Mouse (Mus musculus): ENCODE measurements around the gene Ap4s1.
A peak's percentile ranks its signal among the peaks of the same experiment; 100 is the strongest.
"Not testable (repeated sequence)": the region's sequence is repeated elsewhere in the genome, so short reads cannot be mapped to it uniquely, and the experiment has no call there.

The Ap4s1 gene

GRCm38 (mm10) chr12:51690893-51691844 is at the start of gene Ap4s1:
TSS of gene Ap4s1 (plus strand) at chr12:51691033.
- DNase-seq = peak; percentile 78

GRCm38 (mm10) chr12:51641871-51642270 is 49.0 kb upstream of the Ap4s1 start:
- no peak for DNase-seq

GRCm38 (mm10) chr12:51649401-51649800 is 41.4 kb upstream of the Ap4s1 start:
- DNase-seq = not testable (repeated sequence)

- no peak for DNase-seq
Observed at GRCm38 (mm10) chr12:51655944-51656465, 34.8 kb upstream of the Ap4s1 start.

- no peak for DNase-seq
Observed at GRCm38 (mm10) chr12:51663011-51663410, 27.8 kb upstream of the Ap4s1 start.

GRCm38 (mm10) chr12:51663908-51664307 is 26.9 kb upstream of the Ap4s1 start:
- DNase-seq = no peak

GRCm38 (mm10) chr12:51666708-51667430 is 24.0 kb upstream of the Ap4s1 start:
- no peak for DNase-seq

- no peak for DNase-seq
Observed at GRCm38 (mm10) chr12:51671231-51671891, 19.5 kb upstream of the Ap4s1 start.

GRCm38 (mm10) chr12:51673270-51673669 is 17.6 kb upstream of the Ap4s1 start:
- no peak for DNase-seq

GRCm38 (mm10) chr12:51676442-51676841 is 14.4 kb upstream of the Ap4s1 start:
- DNase-seq = no peak

GRCm38 (mm10) chr12:51678844-51679243 is 12.0 kb upstream of the Ap4s1 start:
- no peak for DNase-seq

- peak; percentile 29 to 54 for DNase-seq
Observed at GRCm38 (mm10) chr12:51688546-51688945, 2.3 kb upstream of the Ap4s1 start.

GRCm38 (mm10) chr12:51691845-51692632 is 1.2 kb downstream of the Ap4s1 start, which contains the start of gene Strn3:
TSS of gene Strn3 (minus strand) at chr12:51691897.
- peak; percentile 94 to 97 for DNase-seq

- DNase-seq = peak in 1 of 2 experiments; percentile 24
Observed at GRCm38 (mm10) chr12:51692870-51693269, 2.0 kb downstream of the Ap4s1 start.

GRCm38 (mm10) chr12:51693419-51693818 is 2.6 kb downstream of the Ap4s1 start:
- DNase-seq = no peak

- DNase-seq = no peak
Observed at GRCm38 (mm10) chr12:51694096-51694495, 3.3 kb downstream of the Ap4s1 start.

- DNase-seq = no peak
Observed at GRCm38 (mm10) chr12:51694966-51695365, 4.1 kb downstream of the Ap4s1 start.

GRCm38 (mm10) chr12:51696157-51696556 is 5.3 kb downstream of the Ap4s1 start:
- no peak for DNase-seq

- no peak for DNase-seq
Observed at GRCm38 (mm10) chr12:51699623-51700393, 9.0 kb downstream of the Ap4s1 start.

- no peak for DNase-seq
Observed at GRCm38 (mm10) chr12:51701723-51702122, 10.9 kb downstream of the Ap4s1 start.

- DNase-seq = no peak
Observed at GRCm38 (mm10) chr12:51703859-51704258, 13.0 kb downstream of the Ap4s1 start.
